Mouse (Mus musculus) erythroblast, embryonic 14.5 days (primary cell): Measurements from ENCODE around the gene Fam221b.

ENCODE experiments used
- GATA1 ChIP-seq: IDR thresholded peaks from 2 replicates; pipeline ENCODE4 v1.6.1; 2012; ENCODE audit warnings: low read length, inconsistent platforms, mixed read lengths
- TAL1 ChIP-seq: IDR thresholded peaks from 3 replicates; pipeline ENCODE4 v1.6.1; 2012; ENCODE audit warnings: low read length, inconsistent platforms, mixed read lengths

GRCm38 (mm10) chr4:43690021-43690420, 21.1 kb upstream of the Fam221b start:
- TF ChIP-seq TAL1 (no peak), GATA1 (no peak)
